In the genomic region with DNA sequence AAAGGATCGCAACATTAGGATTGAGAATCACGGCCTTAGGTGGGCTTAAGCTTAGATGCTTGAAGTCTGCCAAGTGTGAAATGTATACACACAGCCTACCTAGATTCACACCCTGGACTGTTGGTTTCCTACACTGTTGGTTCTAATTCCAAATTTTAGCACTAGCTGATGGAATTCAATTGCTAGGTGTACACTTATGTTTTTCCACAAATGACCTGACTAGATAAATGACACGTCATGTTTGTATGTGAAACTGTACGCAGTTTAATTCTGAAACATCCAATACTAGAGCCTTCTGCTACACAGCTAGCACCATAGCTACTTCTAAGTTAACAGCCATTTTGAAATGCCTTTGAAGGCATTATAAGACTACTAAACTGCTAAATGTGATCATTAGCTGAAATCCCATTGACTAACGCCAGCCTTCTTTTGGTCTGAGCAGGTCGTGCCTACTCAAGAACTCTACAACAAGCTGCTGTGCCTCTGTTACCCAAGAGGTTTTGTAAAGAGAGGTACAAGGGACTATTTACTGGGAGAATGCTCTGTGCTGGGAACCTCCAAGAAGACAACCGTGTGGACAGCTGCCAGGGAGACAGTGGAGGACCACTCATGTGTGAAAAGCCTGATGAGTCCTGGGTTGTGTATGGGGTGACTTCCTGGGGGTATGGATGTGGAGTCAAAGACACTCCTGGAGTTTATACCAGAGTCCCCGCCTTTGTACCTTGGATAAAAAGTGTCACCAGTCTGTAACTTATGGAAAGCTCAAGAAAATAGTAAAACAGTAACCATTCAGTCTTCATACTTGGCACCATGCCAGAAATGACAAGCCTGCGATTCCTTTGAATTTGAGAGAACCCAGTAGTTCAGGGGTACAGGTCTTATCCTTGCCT, we compare ENCODE assay signal across 8 mouse cellular contexts. TPM values are rescaled to one million over a fixed set of nuclear protein-coding genes. Genes with fewer than 3 reads are reported as not detected.
A peak's percentile ranks its signal among the peaks of the same experiment; 100 is the strongest.
DNase-seq lines count a peak whose midpoint lies in the region; ATAC-seq and TF ChIP-seq lines count a peak whose summit lies in the region.

No protein-coding gene starts in this region.

- peaks cover 3% of the 10 kb centered on the region; the same call in 1 of the 2 replicates for H3K79me2 ChIP-seq in liver, adult 2 months (ENCODE audit: control insufficient read depth, insufficient read depth, low read length)

- peaks cover 4% of the 10 kb centered on the region; the same call in 1 of the 2 replicates for H3K36me3 ChIP-seq in hindbrain, embryonic 12.5 days
- H3K36me3 ChIP-seq in liver, adult 2 months (ENCODE audit: control insufficient read depth, insufficient read depth, low read length) = peaks cover 10% of the 10 kb centered on the region
- H3K36me3 ChIP-seq in stomach, embryonic 15.5 days = 0 out of 2 replicates have a peak, but pooled peaks cover 6% of the 10 kb centered on the region

- TF ChIP-seq POLR2A in liver, adult 2 months (IDR thresholded peaks at IDR 0.05; ENCODE audit: extremely low read depth, insufficient read depth, low read length) = no peak

- DNase-seq in cerebellum, postnatal 14 days = peak; percentile 53 to 63
- DNase-seq in cerebellum, adult 11 months = no peak
- DNase-seq in spleen, postnatal 10 days (ENCODE audit: low spot score in 2 of 2) = peak; percentile 21 to 22
- no peak for DNase-seq in spleen, postnatal 14 days (ENCODE audit: low spot score in 2 of 2)
- DNase-seq in liver, adult 2 months (ENCODE audit: extremely low read depth, low read depth, low spot score) = peak; percentile 30
- DNase-seq in thymus, postnatal 10 days (ENCODE audit: low spot score in 2 of 2) = no peak

- H3K27ac ChIP-seq in hindbrain, embryonic 12.5 days = no peak overlapping the region
- 0 out of 2 replicates have a peak overlapping the region, but pooled peaks have one; percentile 19 for H3K27ac ChIP-seq in liver, adult 2 months (replicated peaks; ENCODE audit: insufficient read depth, low read depth, low read length)
- H3K27ac ChIP-seq in stomach, embryonic 15.5 days = peak overlapping the region; percentile 17

- no peak overlapping the region for H3K9ac ChIP-seq in hindbrain, embryonic 12.5 days
- H3K9ac ChIP-seq in liver, adult 2 months (ENCODE audit: low read depth, low read length) = no peak overlapping the region
- no peak overlapping the region for H3K9ac ChIP-seq in stomach, embryonic 15.5 days

- peak overlapping the region; percentile 72 for H3K4me2 ChIP-seq in hindbrain, embryonic 12.5 days (replicated peaks)
- H3K4me2 ChIP-seq in stomach, embryonic 15.5 days = peak overlapping the region; percentile 67; the same call in 1 of the 2 replicates

- ATAC-seq in hindbrain, embryonic 12.5 days (ENCODE audit: low FRiP score) = no peak
- ATAC-seq in stomach, embryonic 15.5 days (ENCODE audit: insufficient read depth, low FRiP score, low read depth) = no peak

- TF ChIP-seq CTCF in liver, adult 2 months (IDR thresholded peaks at IDR 0.05; ENCODE audit: low read depth, low read length) = no peak

- no peaks in the 10 kb centered on the region for H3K27me3 ChIP-seq in hindbrain, embryonic 12.5 days
- no peaks in the 10 kb centered on the region for H3K27me3 ChIP-seq in liver, adult 2 months (ENCODE audit: control insufficient read depth, insufficient read depth, low read length)
- no peaks in the 10 kb centered on the region for H3K27me3 ChIP-seq in stomach, embryonic 15.5 days (replicated peaks)

- H3K9me3 ChIP-seq in hindbrain, embryonic 12.5 days (replicated peaks) = no peaks in the 10 kb centered on the region
- no peaks in the 10 kb centered on the region for H3K9me3 ChIP-seq in stomach, embryonic 15.5 days

- peaks cover 17% of the 10 kb centered on the region for H3K4me1 ChIP-seq in hindbrain, embryonic 12.5 days
- peaks cover 10% of the 10 kb centered on the region for H3K4me1 ChIP-seq in liver, adult 2 months (ENCODE audit: control insufficient read depth, insufficient read depth, low read length)
- peaks cover 8% of the 10 kb centered on the region; the same call in 1 of the 2 replicates for H3K4me1 ChIP-seq in stomach, embryonic 15.5 days

- WGBS in hindbrain, embryonic 12.5 days = 55% methylated on average over 9 of the region's 9 CpGs
- 60% methylated on average over 9 of the region's 9 CpGs for WGBS in liver, adult 2 months
- WGBS in stomach, embryonic 15.5 days = 53% methylated on average over 9 of the region's 9 CpGs

- no peak overlapping the region for H3K4me3 ChIP-seq in hindbrain, embryonic 12.5 days
- peak overlapping the region; percentile 6; the same call in 1 of the 2 replicates for H3K4me3 ChIP-seq in liver, adult 2 months (ENCODE audit: insufficient read depth, low read depth, low read length)
- no peak overlapping the region for H3K4me3 ChIP-seq in stomach, embryonic 15.5 days (replicated peaks)

RNA-seq across cellular contexts. Expression of a gene that starts 59.3 kb away (rescaled TPM):
- 11.0 and 12.6 TPM in 2 replicates for polyA plus RNA-seq in hindbrain, embryonic 12.5 days (2016; fragmentation: Nextera tagmentation; extraction: Ambion mirVana)
- 0.18 TPM in 1 of 2 replicates, not detected in the other for total RNA-seq in liver, adult 2 months (2014; rRNA removed)
- polyA plus RNA-seq in liver, adult 2 months (2012; rRNA removed) = 0.07 and 0.25 TPM in 2 replicates
- 3.6 and 4.1 TPM in 2 replicates for polyA plus RNA-seq in stomach, embryonic 15.5 days (2015; fragmentation: Nextera tagmentation; extraction: Ambion mirVana)

Comparison
In these comparisons a context has a peak if more than half of its experiments do, and no peak if none do; other contexts are left out.
1. DNase-seq: peak in cerebellum, postnatal 14 days (2 of 2), spleen, postnatal 10 days (2 of 2) and liver, adult 2 months (single experiment); none in cerebellum, adult 11 months (single experiment), spleen, postnatal 14 days (0 of 2) and thymus, postnatal 10 days (0 of 2).